Mouse (Mus musculus) CH12.LX (cell line): ENCODE measurements around the gene Cep170b. TPM values are rescaled to one million over a fixed set of nuclear protein-coding genes. Genes with fewer than 3 reads are reported as not detected.

Experiments used
- DNase-seq: peaks from one replicate; pipeline ENCODE4 v3.0.0-alpha.2; 2013; ENCODE audit errors: extremely low read depth
- H3K27ac ChIP-seq: 2 replicates; pipeline ENCODE4 v1.5.1; 2012; ENCODE audit warnings: low read depth, mild to moderate bottlenecking, control low read depth, moderate library complexity; ENCODE audit not compliant: insufficient read depth
- H3K27me3 ChIP-seq: replicated peaks from 2 replicates; pipeline ENCODE3; 2012; ENCODE audit warnings: inconsistent platforms
- H3K36me3 ChIP-seq, 2 experiments: replicated peaks in 1 of 2; 2 replicates each; pipeline versions ENCODE3 to v1.6.1; 2012; ENCODE audit warnings: inconsistent platforms in 1 of 2, low read length in 1 of 2, mild to moderate bottlenecking in 1 of 2, mixed read lengths in 1 of 2, moderate library complexity in 1 of 2; ENCODE audit not compliant: control insufficient read depth in 1 of 2, insufficient read depth in 1 of 2
- H3K4me1 ChIP-seq, 2 experiments: 2 replicates each; pipeline ENCODE4 v1.6.1; 2012; ENCODE audit warnings: inconsistent platforms in 1 of 2, moderate library complexity in 1 of 2; ENCODE audit not compliant: insufficient read depth in 2 of 2, control insufficient read depth in 1 of 2
- H3K4me2 ChIP-seq: 2 replicates; pipeline ENCODE4 v1.6.1; 2012; ENCODE audit warnings: low read depth, mild to moderate bottlenecking, control low read depth; ENCODE audit not compliant: poor library complexity, insufficient read depth, severe bottlenecking
- H3K4me3 ChIP-seq, 3 experiments: fragments of 150-350 bp in 1 of 3; sonication (generic) in 1 of 3; replicated peaks in 1 of 3; 2 replicates each; pipeline versions ENCODE3 to v1.5.1; 2011 to 2012; ENCODE audit warnings: low read depth in 2 of 3, low read length in 2 of 3, mild to moderate bottlenecking in 2 of 3, moderate library complexity in 2 of 3, control low read depth in 1 of 3, improper control_type of control experiment in 1 of 3, inconsistent platforms in 1 of 3, mixed read lengths in 1 of 3; ENCODE audit not compliant: poor library complexity in 1 of 3
- H3K79me2 ChIP-seq: replicated peaks from 2 replicates; pipeline ENCODE4 v1.6.1; 2012; ENCODE audit warnings: mild to moderate bottlenecking, moderate library complexity; ENCODE audit not compliant: control insufficient read depth, poor library complexity, insufficient read depth, severe bottlenecking; ENCODE audit errors: extremely low read depth
- H3K9ac ChIP-seq: 2 replicates; pipeline ENCODE4 v1.6.1; 2012; ENCODE audit warnings: low read depth, mild to moderate bottlenecking, control low read depth, moderate library complexity; ENCODE audit not compliant: insufficient read depth
- H3K9me3 ChIP-seq: replicated peaks from 2 replicates; pipeline ENCODE3; 2012; ENCODE audit warnings: low read length, inconsistent platforms, mixed read lengths
- CTCF ChIP-seq, 2 experiments: IDR thresholded peaks in 1 of 2; conservative IDR thresholded peaks in 1 of 2; 2 replicates each; pipeline ENCODE4 v1.5.1; 2011 to 2012; ENCODE audit warnings: low read depth in 2 of 2, low read length in 2 of 2, improper control_type of control experiment in 1 of 2, inconsistent platforms in 1 of 2, mild to moderate bottlenecking in 1 of 2, moderate library complexity in 1 of 2
- E2F4 ChIP-seq: IDR thresholded peaks from 2 replicates; pipeline ENCODE4 v1.6.1; 2011; ENCODE audit warnings: low read depth, low read length, improper control_type of control experiment; ENCODE audit not compliant: insufficient replicate concordance
- ETS1 ChIP-seq: conservative IDR thresholded peaks from 2 replicates; pipeline ENCODE4 v1.6.1; 2012; ENCODE audit warnings: low read depth, mild to moderate bottlenecking, inconsistent platforms, low read length, improper control_type of control experiment, moderate library complexity
- KAT2A ChIP-seq: IDR thresholded peaks from 2 replicates; pipeline ENCODE4 v1.6.1; 2012; ENCODE audit warnings: low read length, improper control_type of control experiment, inconsistent platforms; ENCODE audit not compliant: insufficient replicate concordance
- MAFK ChIP-seq: IDR thresholded peaks from 2 replicates; pipeline ENCODE4 v1.6.1; 2011; ENCODE audit warnings: low read length, improper control_type of control experiment; ENCODE audit not compliant: insufficient replicate concordance
- MAX ChIP-seq: IDR thresholded peaks from 2 replicates; pipeline ENCODE4 v1.6.1; 2011; ENCODE audit warnings: low read length, improper control_type of control experiment
- MXI1 ChIP-seq: IDR thresholded peaks from 2 replicates; pipeline ENCODE4 v1.6.1; 2011; ENCODE audit warnings: mild to moderate bottlenecking, low read depth, low read length, improper control_type of control experiment
- MYC ChIP-seq: IDR thresholded peaks from 2 replicates; pipeline ENCODE4 v1.6.1; 2011; ENCODE audit warnings: low read depth, mild to moderate bottlenecking, improper control_type of control experiment, low read length
- NRF1 ChIP-seq: IDR thresholded peaks from 2 replicates; pipeline ENCODE4 v1.6.1; 2014; ENCODE audit warnings: low read depth, mild to moderate bottlenecking, inconsistent platforms, low read length, improper control_type of control experiment, moderate library complexity
- PAX5 ChIP-seq: IDR thresholded peaks from 2 replicates; pipeline ENCODE4 v1.6.1; 2012; ENCODE audit warnings: low read length, inconsistent platforms, mixed read lengths
- POLR2A ChIP-seq: IDR thresholded peaks from 2 replicates; pipeline ENCODE4 v1.6.1; 2011; ENCODE audit warnings: low read depth, mild to moderate bottlenecking, improper control_type of control experiment, low read length
- RAD21 ChIP-seq: IDR thresholded peaks from 2 replicates; pipeline ENCODE4 v1.6.1; 2011; ENCODE audit warnings: low read depth, mild to moderate bottlenecking, low read length, improper control_type of control experiment, moderate library complexity
- SIN3A ChIP-seq: IDR thresholded peaks from 2 replicates; pipeline ENCODE4 v1.6.1; 2012; ENCODE audit warnings: low read length, improper control_type of control experiment, inconsistent platforms
- TBP ChIP-seq: conservative IDR thresholded peaks from 2 replicates; pipeline ENCODE4 v1.6.1; 2011; ENCODE audit warnings: low read depth, low read length, improper control_type of control experiment
- TCF12 ChIP-seq: IDR thresholded peaks from 2 replicates; pipeline ENCODE4 v1.6.1; 2014; ENCODE audit warnings: low read depth, mild to moderate bottlenecking, inconsistent platforms, low read length, improper control_type of control experiment
- USF1 ChIP-seq: IDR thresholded peaks from 2 replicates; pipeline ENCODE4 v1.6.1; 2014; ENCODE audit warnings: low read depth, mild to moderate bottlenecking, inconsistent platforms, low read length, improper control_type of control experiment
- ZKSCAN1 ChIP-seq: IDR thresholded peaks from 2 replicates; pipeline ENCODE4 v1.6.1; 2012; ENCODE audit warnings: low read depth, inconsistent platforms, low read length, improper control_type of control experiment, borderline replicate concordance
- ZNF384 ChIP-seq: IDR thresholded peaks from 2 replicates; pipeline ENCODE4 v1.6.1; 2012; ENCODE audit warnings: low read depth, low read length, improper control_type of control experiment, inconsistent platforms
- dilution Hi-C: fragments of 300-500 bp; cut with MboI; formaldehyde crosslinking; loops from 2 replicates; pipeline ENCODE4 v1.14.3; 2020; ENCODE audit warnings: low sequenced_read_pairs; ENCODE audit not compliant: extremely low pct_unique_long_range_greater_than_20kb, extremely low pct_ligation_motif_present
- in situ Hi-C: fragments of 300-500 bp; cut with MboI; formaldehyde crosslinking; loops from 3 replicates; pipeline ENCODE4 v1.14.3; 2019; ENCODE audit warnings: low sequenced_read_pairs, low pct_ligation_motif_present, low pct_unique_long_range_greater_than_20kb, mixed read lengths
- polyA plus RNA-seq: library from polyadenylated mRNA; unstranded; fragments of >175 nt; gene quantifications from 2 replicates; pipeline ENCODE4 v1.2.1, GENCODE M21; 2012; ENCODE audit warnings: low read depth; ENCODE audit not compliant: insufficient read length
- total RNA-seq, 2 experiments: library from RNA; depleted of rRNA; stranded (reverse); fragments of 300-350 nt in 1 of 2; fragments of >200 nt in 1 of 2; gene quantifications; 2 replicates each; pipeline ENCODE4 v1.2.3; 2012 to 2014

Cep170b gene
- total and polyA plus RNA-seq, 3 experiments = 39.1 to 63.1 (median 48.1) TPM

- H3K27ac ChIP-seq = no peak overlapping the region
- TF ChIP-seq KAT2A (no peak), MYC (no peak), ZKSCAN1 (no peak), MXI1 (no peak), SIN3A (no peak), E2F4 (no peak), ETS1 (no peak)
- in situ Hi-C loops = no loop called here
Measured at GRCm38 (mm10) chr12:112767036-112767890, 47.0 kb downstream of the Cep170b start.

GRCm38 (mm10) chr12:112768166-112768565 is 47.9 kb downstream of the Cep170b start:
- H3K9me3 ChIP-seq = peaks cover 13% of the 10 kb centered on the region

More at GRCm38 (mm10) chr12:112767036-112767890, 47.0 kb downstream of the Cep170b start:
- H3K9ac ChIP-seq = no peak overlapping the region
- no peak overlapping the region for H3K4me2 ChIP-seq
- H3K27me3 ChIP-seq = no peaks in the 10 kb centered on the region
- H3K79me2 ChIP-seq = no peaks in the 10 kb centered on the region
- H3K4me1 ChIP-seq = peaks cover 12 to 19% of the 10 kb centered on the region in 2 experiments
- dilution Hi-C loops = no loop called here
- H3K36me3 ChIP-seq = peaks cover 59 to 92% of the 10 kb centered on the region in 2 experiments
- H3K4me3 ChIP-seq = no peak overlapping the region
- no peak for DNase-seq
- H3K9me3 ChIP-seq = peaks cover 4% of the 10 kb centered on the region

GRCm38 (mm10) chr12:112769031-112769430 is 48.8 kb downstream of the Cep170b start:
- no peak for TF ChIP-seq TBP
- TF ChIP-seq MXI1 = no peak
- no peak for TF ChIP-seq MAFK
- no peak for TF ChIP-seq MAX
- H3K4me3 ChIP-seq = no peak overlapping the region
- no peak overlapping the region for H3K9ac ChIP-seq
- peaks cover 2 to 4% of the 10 kb centered on the region in 2 experiments for H3K4me1 ChIP-seq
- peaks cover 22% of the 10 kb centered on the region for H3K9me3 ChIP-seq
- no peak overlapping the region for H3K4me2 ChIP-seq
- H3K36me3 ChIP-seq = peaks cover 52 to 87% of the 10 kb centered on the region in 2 experiments
- DNase-seq = peak; percentile 52
- no peak overlapping the region for H3K27ac ChIP-seq
- dilution Hi-C loops = no loop called here
- H3K79me2 ChIP-seq = no peaks in the 10 kb centered on the region
- no peaks in the 10 kb centered on the region for H3K27me3 ChIP-seq
- in situ Hi-C loops = no loop called here

More at GRCm38 (mm10) chr12:112768166-112768565, 47.9 kb downstream of the Cep170b start:
- in situ Hi-C loops = no loop called here
- dilution Hi-C loops = no loop called here
- no peak overlapping the region for H3K9ac ChIP-seq
- TF ChIP-seq PAX5 = no peak
- TF ChIP-seq TCF12 = no peak
- TF ChIP-seq USF1 = no peak
- TF ChIP-seq ZNF384 = no peak
- TF ChIP-seq RAD21 = no peak
- TF ChIP-seq KAT2A = no peak
- TF ChIP-seq CTCF (conservative IDR thresholded peaks at IDR 0.05 in 1 of 2, IDR thresholded peaks at IDR 0.05 in 1 of 2; ENCODE audit: low read depth in 2 of 2, low read length in 2 of 2) = no peak
- no peak for TF ChIP-seq MAX
- TF ChIP-seq NRF1 = no peak
- TF ChIP-seq MAFK = no peak
- no peak for TF ChIP-seq POLR2A
- no peak for TF ChIP-seq ZKSCAN1
- TF ChIP-seq ETS1 = no peak
- TF ChIP-seq, all 38 proteins: peak for 0
- Histone ChIP-seq H3K79me2 (no peaks in the 10 kb centered on the region), H3K27me3 (no peaks in the 10 kb centered on the region), H3K4me1 (peaks cover 10 to 13% of the 10 kb centered on the region in 2 experiments), H3K4me3 (no peak overlapping the region), H3K4me2 (no peak overlapping the region), H3K36me3 (peaks cover 59 to 92% of the 10 kb centered on the region in 2 experiments), H3K27ac (no peak overlapping the region)
- DNase-seq = no peak
